Mouse (Mus musculus) G1E (cell line): ENCODE results near the gene Sin3b. TPM values are rescaled to one million over a fixed set of nuclear protein-coding genes. Genes with fewer than 3 reads are reported as not detected.

ENCODE experiments used
- ATAC-seq: 2 replicates; pipeline ENCODE4 v1.8.0; 2016; ENCODE audit warnings: mild to moderate bottlenecking; ENCODE audit not compliant: insufficient number of reproducible peaks, poor library complexity, low FRiP score, severe bottlenecking; ENCODE audit errors: extremely low read depth
- DNase-seq: peaks from one replicate; pipeline ENCODE4 v3.0.0; 2012; ENCODE audit warnings: low spot score
- H3K27me3 ChIP-seq: 2 replicates; pipeline ENCODE4 v1.6.1; 2012; ENCODE audit warnings: mild to moderate bottlenecking, low read length, inconsistent platforms; ENCODE audit not compliant: insufficient read depth
- H3K36me3 ChIP-seq: replicated peaks from 2 replicates; pipeline ENCODE3; 2012; ENCODE audit warnings: mild to moderate bottlenecking, inconsistent platforms
- H3K4me1 ChIP-seq: 2 replicates; pipeline ENCODE4 v1.6.1; 2012; ENCODE audit warnings: low read depth, low read length, inconsistent platforms, mixed read lengths; ENCODE audit not compliant: insufficient read depth
- H3K4me3 ChIP-seq: 2 replicates; pipeline ENCODE4 v1.5.1; 2012; ENCODE audit warnings: low read depth, mild to moderate bottlenecking, inconsistent platforms, low read length, moderate library complexity, mixed read lengths
- H3K9me3 ChIP-seq: replicated peaks from 2 replicates; pipeline ENCODE4 v1.6.1; 2012; ENCODE audit warnings: inconsistent platforms
- CTCF ChIP-seq: IDR thresholded peaks from 2 replicates; pipeline ENCODE4 v1.5.1; 2012; ENCODE audit warnings: low read depth, low read length, inconsistent platforms, mixed read lengths
- GATA1 ChIP-seq: IDR thresholded peaks from 2 replicates; pipeline ENCODE4 v1.6.1; 2012; ENCODE audit warnings: borderline replicate concordance, low read length, inconsistent platforms, mixed read lengths
- GATA2 ChIP-seq: IDR thresholded peaks from 2 replicates; pipeline ENCODE4 v1.6.1; 2012; ENCODE audit warnings: low read depth, low read length, inconsistent platforms, borderline replicate concordance
- POLR2AphosphoS5 ChIP-seq: IDR thresholded peaks from 2 replicates; pipeline ENCODE4 v1.6.1; 2012; ENCODE audit warnings: low read depth, low read length, inconsistent platforms; ENCODE audit not compliant: insufficient replicate concordance
- TAL1 ChIP-seq: conservative IDR thresholded peaks from 2 replicates; pipeline ENCODE4 v1.6.1; 2012; ENCODE audit warnings: low read depth, low read length, inconsistent platforms, mixed read lengths
- polyA plus RNA-seq: library from polyadenylated mRNA; stranded (reverse); fragments of >175 nt; gene quantifications from 2 replicates; pipeline ENCODE4 v1.2.3, GENCODE M21; 2012
- total RNA-seq, 2 experiments: library from RNA; stranded (forward) in 1 of 2; stranded (reverse) in 1 of 2; fragments of 200-1000 nt in 1 of 2; fragments of >200 nt in 1 of 2; fragmentation: Nextera tagmentation in 1 of 2; gene quantifications; 2 replicates each; pipeline ENCODE4 v1.2.3; 2014 to 2017

Gene Sin3b
- total and polyA plus RNA-seq, 3 experiments = 58.9 to 186 (median 82.2) TPM

DNA sequence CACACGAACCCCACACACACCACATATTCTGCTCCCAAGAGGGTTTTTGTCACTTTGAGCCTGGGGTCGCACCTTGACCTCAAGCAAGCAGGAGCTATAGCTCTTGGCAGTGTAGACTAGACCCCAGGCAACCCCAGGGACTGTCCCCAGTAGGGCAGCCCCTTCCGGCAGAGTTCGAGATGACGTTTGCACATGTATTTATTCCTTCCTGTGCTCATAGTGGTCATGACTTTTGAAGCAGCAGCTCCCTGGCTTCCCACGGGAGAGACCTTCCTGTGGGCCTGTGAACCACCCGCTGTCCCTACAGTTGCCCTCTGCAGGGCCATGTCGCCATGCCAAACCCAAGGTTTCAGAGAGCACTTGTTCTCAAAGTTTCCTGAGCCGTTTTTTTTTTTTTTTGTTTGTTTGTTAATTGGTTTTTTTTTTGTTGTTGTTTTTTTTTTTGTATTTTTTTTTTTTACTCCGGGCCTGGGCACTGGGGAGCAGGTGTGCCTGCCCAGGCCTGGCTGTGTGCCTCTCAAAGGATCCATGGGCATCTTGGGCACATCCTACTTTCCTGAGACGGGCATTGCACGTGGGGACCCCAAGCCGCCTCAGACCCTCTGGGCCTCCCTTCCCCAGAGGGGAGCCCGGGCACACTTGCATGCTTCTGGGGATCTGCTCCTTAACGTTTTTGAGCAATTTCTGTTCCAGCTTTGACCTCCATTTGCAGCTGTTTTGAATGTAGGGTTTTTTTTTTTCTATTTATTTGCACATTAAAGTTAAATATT is 34.5 kb downstream of the Sin3b start:
- no peak for TF ChIP-seq GATA1
- TF ChIP-seq GATA2 = no peak
- TF ChIP-seq POLR2AphosphoS5 = no peak
- TF ChIP-seq TAL1 = no peak
- TF ChIP-seq CTCF = no peak
- Histone ChIP-seq H3K9me3 (no peaks in the 10 kb centered on the region), H3K4me1 (peaks cover 4% of the 10 kb centered on the region), H3K27me3 (peaks cover 6% of the 10 kb centered on the region; the same call in 1 of the 2 replicates), H3K36me3 (peaks cover 54% of the 10 kb centered on the region), H3K4me3 (no peak overlapping the region)
- no peak for ATAC-seq
- no peak for DNase-seq

- TF ChIP-seq CTCF (no peak), GATA1 (no peak), TAL1 (no peak), POLR2AphosphoS5 (no peak), GATA2 (no peak)
- DNase-seq (no peak), ATAC-seq (no peak)
- Histone ChIP-seq H3K9me3 (no peaks in the 10 kb centered on the region), H3K36me3 (peaks cover 47% of the 10 kb centered on the region), H3K4me3 (no peak overlapping the region), H3K27me3 (peaks cover 9% of the 10 kb centered on the region; the same call in 1 of the 2 replicates), H3K4me1 (peaks cover 4% of the 10 kb centered on the region)
Observed at GRCm38 (mm10) chr8:72758310-72758709, 35.2 kb downstream of the Sin3b start.

- TF ChIP-seq GATA2 (no peak), GATA1 (no peak), POLR2AphosphoS5 (no peak), CTCF (no peak)
- no peak for ATAC-seq
- Histone ChIP-seq H3K4me3 (no peak overlapping the region), H3K36me3 (peaks cover 34% of the 10 kb centered on the region), H3K4me1 (peaks cover 4% of the 10 kb centered on the region), H3K27me3 (peaks cover 12% of the 10 kb centered on the region; the same call in 1 of the 2 replicates), H3K9me3 (no peaks in the 10 kb centered on the region)
- DNase-seq = no peak
Observed at GRCm38 (mm10) chr8:72760216-72760615, 37.1 kb downstream of the Sin3b start.

DNA sequence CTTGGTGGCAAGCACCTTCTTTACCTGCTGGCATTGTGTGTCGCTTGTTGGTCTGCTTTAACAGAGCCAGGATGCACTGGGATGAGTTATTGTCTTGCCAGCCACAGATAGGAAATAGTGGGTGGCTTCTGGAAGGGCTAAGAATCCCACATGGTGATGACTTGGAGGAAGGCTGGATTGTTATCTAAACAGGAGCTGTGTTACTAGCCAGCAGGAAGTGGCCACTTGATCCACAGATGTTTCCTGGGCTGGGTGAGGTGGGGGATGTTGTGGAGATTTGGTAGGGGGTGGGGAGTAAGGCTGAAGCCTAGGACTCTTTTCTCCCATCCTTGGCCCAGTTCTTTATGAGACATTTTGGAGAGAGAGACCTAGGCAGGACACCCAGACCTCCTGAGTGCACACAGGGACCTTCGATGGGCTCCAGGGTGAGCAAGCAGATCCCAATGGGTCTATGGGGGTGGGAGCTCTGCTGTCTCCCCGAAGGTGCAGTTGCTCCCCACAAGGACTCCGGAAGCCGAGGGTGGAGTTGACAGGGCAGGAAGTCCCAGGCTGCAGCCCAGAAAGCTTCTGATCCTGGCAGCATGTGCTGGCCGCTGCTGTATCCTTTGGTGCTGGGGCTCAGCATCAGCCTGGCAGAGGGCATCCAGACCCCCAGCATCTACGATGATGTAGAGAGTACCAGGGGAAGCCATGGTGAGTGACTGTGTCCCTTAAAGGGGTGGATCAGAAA is 38.4 kb downstream of the Sin3b start, which contains the start of gene F2rl3:
Gene F2rl3 (plus strand): TSS at position 559 of the 730 bp plus-strand sequence.
- DNase-seq = no peak
- TF ChIP-seq CTCF (no peak), POLR2AphosphoS5 (no peak), TAL1 (no peak), GATA2 (no peak), GATA1 (no peak)
- Histone ChIP-seq H3K36me3 (peaks cover 22% of the 10 kb centered on the region), H3K4me3 (no peak within 1 kb of the TSS; the same call in 1 of the 2 replicates), H3K4me1 (peaks cover 4% of the 10 kb centered on the region), H3K27me3 (peaks cover 12% of the 10 kb centered on the region; the same call in 1 of the 2 replicates), H3K9me3 (no peaks in the 10 kb centered on the region)
- no peak for ATAC-seq

GRCm38 (mm10) chr8:72762306-72762705 is 39.2 kb downstream of the Sin3b start:
- Histone ChIP-seq H3K36me3 (peaks cover 14% of the 10 kb centered on the region), H3K9me3 (no peaks in the 10 kb centered on the region), H3K4me1 (no peaks in the 10 kb centered on the region), H3K4me3 (no peak overlapping the region), H3K27me3 (peaks cover 15% of the 10 kb centered on the region; the same call in 1 of the 2 replicates)
- TF ChIP-seq TAL1 = no peak
- no peak for TF ChIP-seq CTCF
- TF ChIP-seq GATA2 = no peak
- no peak for TF ChIP-seq POLR2AphosphoS5
- TF ChIP-seq GATA1 = no peak
- DNase-seq (no peak), ATAC-seq (no peak)

GRCm38 (mm10) chr8:72765696-72766095 is 42.6 kb downstream of the Sin3b start:
- H3K36me3 ChIP-seq = no peaks in the 10 kb centered on the region
- ATAC-seq = peak; percentile 28; the same call in 1 of the 2 replicates
- no peaks in the 10 kb centered on the region for H3K4me1 ChIP-seq
- H3K9me3 ChIP-seq = no peaks in the 10 kb centered on the region
- H3K4me3 ChIP-seq = no peak overlapping the region
- H3K27me3 ChIP-seq = peaks cover 15% of the 10 kb centered on the region; the same call in 1 of the 2 replicates
- TF ChIP-seq POLR2AphosphoS5 = no peak
- no peak for TF ChIP-seq TAL1
- no peak for TF ChIP-seq GATA2
- no peak for TF ChIP-seq GATA1
- no peak for TF ChIP-seq CTCF
- no peak for DNase-seq
